Mouse (Mus musculus) small intestine, adult 2 months (tissue): Measurements from ENCODE around the gene Slc38a6. TPM values are rescaled to one million over a fixed set of nuclear protein-coding genes. Genes with fewer than 3 reads are reported as not detected.

Experiments
- H3K27ac ChIP-seq: fragments of 200-500 bp; 2 replicates; pipeline ENCODE4 v1.5.1; 2012; ENCODE audit warnings: low read depth, low read length, control low read depth, inconsistent platforms; ENCODE audit not compliant: insufficient read depth
- H3K27me3 ChIP-seq: fragments of 200-500 bp; 2 replicates; pipeline ENCODE4 v1.6.1; 2012; ENCODE audit warnings: mild to moderate bottlenecking, moderate library complexity, low read length, inconsistent platforms; ENCODE audit not compliant: control insufficient read depth, insufficient read depth
- H3K36me3 ChIP-seq: fragments of 200-500 bp; 2 replicates; pipeline ENCODE4 v1.6.1; 2012; ENCODE audit warnings: mild to moderate bottlenecking, low read length, control low read depth, inconsistent platforms; ENCODE audit not compliant: control insufficient read depth, insufficient read depth
- H3K4me1 ChIP-seq: fragments of 200-500 bp; 2 replicates; pipeline ENCODE4 v1.6.1; 2012; ENCODE audit warnings: low read length, inconsistent platforms, mixed read lengths; ENCODE audit not compliant: control insufficient read depth, insufficient read depth, insufficient read length
- H3K4me3 ChIP-seq: fragments of 200-500 bp; 2 replicates; pipeline ENCODE4 v1.5.1; 2012; ENCODE audit warnings: low read depth, mild to moderate bottlenecking, control low read depth, inconsistent platforms, low read length, moderate library complexity
- CTCF ChIP-seq: fragments of 200-500 bp; IDR thresholded peaks from 2 replicates; pipeline ENCODE4 v1.5.1; 2012; ENCODE audit warnings: low read depth, mild to moderate bottlenecking, control low read depth, inconsistent platforms, low read length, moderate library complexity, mixed read lengths; ENCODE audit not compliant: insufficient replicate concordance, insufficient read length; ENCODE audit errors: extremely low read depth
- POLR2A ChIP-seq: fragments of 200-500 bp; IDR thresholded peaks from 2 replicates; pipeline ENCODE4 v1.6.1; 2012; ENCODE audit warnings: low read depth, mild to moderate bottlenecking, control low read depth, inconsistent platforms, low read length, moderate library complexity
- WGBS: fragments of 180-500 bp; shearing (Covaris S2); methylation state at CpG from one replicate; pipeline ENCODE4 v1.1.7; 2018; 5-methylcytosine and 5-hydroxymethylcytosine counted together
- polyA plus RNA-seq: library from polyadenylated mRNA; depleted of rRNA; stranded (reverse); fragments of >200 nt; gene quantifications from 2 replicates; pipeline ENCODE4 v1.2.3, GENCODE M21; 2012

Gene Slc38a6
- polyA plus RNA-seq, 1 experiment = 13.6 TPM

DNA sequence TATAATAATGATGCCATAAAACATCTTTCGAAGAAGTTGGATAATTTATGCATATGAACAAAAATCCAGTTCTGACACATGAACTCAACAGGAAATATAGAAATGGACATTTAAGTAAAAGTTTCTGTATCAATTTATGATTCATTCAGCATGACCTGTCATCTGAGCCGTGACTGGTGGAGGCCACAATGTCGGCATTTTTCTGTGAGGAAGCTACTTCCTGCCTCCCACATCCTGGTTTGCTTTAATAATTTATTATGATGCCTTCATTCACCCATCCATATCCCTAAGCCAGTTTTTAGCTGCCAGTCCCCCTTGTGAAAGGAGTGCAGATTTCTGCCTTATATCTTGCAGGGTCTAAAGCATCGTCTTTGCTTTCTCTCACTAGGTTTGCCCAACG, 91.4 kb downstream of the Slc38a6 start:
- no peak for TF ChIP-seq CTCF
- no peak for TF ChIP-seq POLR2A
- no peaks in the 10 kb centered on the region for H3K4me1 ChIP-seq
- no peak overlapping the region for H3K27ac ChIP-seq
- WGBS = 77% methylated on average over 5 of the region's 5 CpGs
- H3K27me3 ChIP-seq = no peaks in the 10 kb centered on the region; the same call in 1 of the 2 replicates
- H3K36me3 ChIP-seq = no peaks in the 10 kb centered on the region
- H3K4me3 ChIP-seq = no peak overlapping the region

DNA sequence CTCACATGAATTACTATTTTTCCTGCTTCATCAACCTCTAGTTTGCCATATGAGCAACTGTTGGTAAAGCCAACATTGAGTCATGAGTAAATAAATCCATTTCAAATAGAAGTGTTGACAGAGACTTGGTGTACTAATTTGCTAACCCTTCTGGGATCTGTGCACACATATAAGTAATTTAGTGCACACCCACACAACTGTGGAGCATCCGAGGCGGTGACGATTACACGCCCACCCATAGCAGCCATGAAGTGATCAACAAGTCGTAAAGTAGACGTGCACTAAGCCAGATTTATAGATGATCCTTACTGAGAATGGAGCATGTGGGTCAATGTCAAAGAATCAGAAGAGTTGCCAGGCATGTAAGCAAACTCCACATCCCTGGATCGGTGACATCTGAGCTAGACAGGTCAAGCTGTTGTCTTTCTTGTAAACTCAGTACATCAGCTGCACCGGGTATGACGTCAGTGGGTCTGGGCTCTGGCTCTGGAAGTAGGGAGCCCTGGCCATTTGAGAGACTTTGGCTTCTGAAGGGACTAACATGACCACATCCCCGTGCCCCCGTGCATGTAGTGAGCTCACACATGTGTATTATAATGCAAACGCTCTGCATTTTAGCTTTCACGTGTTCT, 92.3 kb downstream of the Slc38a6 start:
- Histone ChIP-seq H3K36me3 (no peaks in the 10 kb centered on the region), H3K4me3 (no peak overlapping the region), H3K27ac (no peak overlapping the region), H3K4me1 (no peaks in the 10 kb centered on the region), H3K27me3 (no peaks in the 10 kb centered on the region; the same call in 1 of the 2 replicates)
- TF ChIP-seq CTCF (no peak), POLR2A (no peak)
- WGBS = 77% methylated on average over 13 of the region's 13 CpGs

DNA sequence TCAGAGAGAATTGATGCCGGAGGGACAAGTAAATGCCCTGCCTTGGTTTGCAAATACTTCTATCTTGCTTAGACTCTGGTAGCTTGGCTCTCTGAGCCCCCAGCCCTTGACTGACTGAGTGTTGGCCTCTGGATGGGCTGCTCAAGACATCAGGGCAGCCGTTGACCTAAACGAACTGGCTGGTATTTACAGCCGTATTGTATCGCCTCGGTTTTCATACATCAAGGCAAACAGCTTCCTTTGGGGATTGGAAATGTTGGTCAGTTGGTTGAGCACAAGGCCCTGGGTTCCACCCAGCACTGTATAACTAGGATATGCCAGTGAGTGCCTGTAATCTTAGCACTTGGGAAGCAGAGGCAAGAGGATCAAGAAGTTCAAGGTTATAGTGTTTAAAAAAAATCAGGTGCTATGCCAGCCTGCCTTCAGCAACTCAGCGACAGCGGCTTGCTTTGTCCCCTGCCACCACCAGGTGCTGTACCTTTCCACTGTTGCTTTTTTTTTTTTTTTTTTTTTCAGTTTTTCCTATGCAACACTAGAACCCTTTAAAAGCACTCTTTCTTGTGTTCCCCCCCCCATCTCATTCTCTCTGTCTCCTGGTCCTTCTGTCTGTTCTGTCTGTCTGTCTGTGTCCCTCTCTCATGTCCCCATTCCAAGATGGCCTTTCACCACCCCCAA, 94.2 kb downstream of the Slc38a6 start:
- Histone ChIP-seq H3K4me3 (no peak overlapping the region), H3K36me3 (no peaks in the 10 kb centered on the region), H3K27me3 (no peaks in the 10 kb centered on the region; the same call in 1 of the 2 replicates), H3K27ac (no peak overlapping the region), H3K4me1 (no peaks in the 10 kb centered on the region)
- WGBS = 72% methylated on average over 8 of the region's 8 CpGs
- TF ChIP-seq POLR2A = no peak
- no peak for TF ChIP-seq CTCF

DNA sequence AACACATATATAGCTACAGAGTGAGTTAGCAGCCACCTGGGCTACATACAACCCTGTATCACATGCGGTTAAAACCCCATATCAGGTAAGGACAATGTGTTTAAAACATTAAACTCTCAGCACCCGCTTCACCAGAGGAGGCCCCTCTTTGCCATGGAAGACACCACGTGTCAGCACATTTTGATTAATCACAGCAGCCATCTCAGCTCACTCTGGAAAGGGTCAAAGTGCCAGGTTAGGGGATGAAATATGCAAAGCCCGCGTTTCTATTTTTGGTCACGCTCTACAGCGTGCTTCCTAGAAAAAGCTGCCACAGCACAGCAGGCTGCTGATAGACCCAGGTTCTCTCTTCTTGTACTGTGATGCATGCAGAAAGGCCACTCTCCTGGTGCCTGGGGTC, 94.9 kb downstream of the Slc38a6 start:
- WGBS = 61% methylated on average over 7 of the region's 7 CpGs
- H3K36me3 ChIP-seq = no peaks in the 10 kb centered on the region
- H3K4me3 ChIP-seq = no peak overlapping the region
- H3K27me3 ChIP-seq = no peaks in the 10 kb centered on the region
- TF ChIP-seq CTCF (no peak), POLR2A (no peak)
- no peak overlapping the region for H3K27ac ChIP-seq
- no peaks in the 10 kb centered on the region for H3K4me1 ChIP-seq

DNA sequence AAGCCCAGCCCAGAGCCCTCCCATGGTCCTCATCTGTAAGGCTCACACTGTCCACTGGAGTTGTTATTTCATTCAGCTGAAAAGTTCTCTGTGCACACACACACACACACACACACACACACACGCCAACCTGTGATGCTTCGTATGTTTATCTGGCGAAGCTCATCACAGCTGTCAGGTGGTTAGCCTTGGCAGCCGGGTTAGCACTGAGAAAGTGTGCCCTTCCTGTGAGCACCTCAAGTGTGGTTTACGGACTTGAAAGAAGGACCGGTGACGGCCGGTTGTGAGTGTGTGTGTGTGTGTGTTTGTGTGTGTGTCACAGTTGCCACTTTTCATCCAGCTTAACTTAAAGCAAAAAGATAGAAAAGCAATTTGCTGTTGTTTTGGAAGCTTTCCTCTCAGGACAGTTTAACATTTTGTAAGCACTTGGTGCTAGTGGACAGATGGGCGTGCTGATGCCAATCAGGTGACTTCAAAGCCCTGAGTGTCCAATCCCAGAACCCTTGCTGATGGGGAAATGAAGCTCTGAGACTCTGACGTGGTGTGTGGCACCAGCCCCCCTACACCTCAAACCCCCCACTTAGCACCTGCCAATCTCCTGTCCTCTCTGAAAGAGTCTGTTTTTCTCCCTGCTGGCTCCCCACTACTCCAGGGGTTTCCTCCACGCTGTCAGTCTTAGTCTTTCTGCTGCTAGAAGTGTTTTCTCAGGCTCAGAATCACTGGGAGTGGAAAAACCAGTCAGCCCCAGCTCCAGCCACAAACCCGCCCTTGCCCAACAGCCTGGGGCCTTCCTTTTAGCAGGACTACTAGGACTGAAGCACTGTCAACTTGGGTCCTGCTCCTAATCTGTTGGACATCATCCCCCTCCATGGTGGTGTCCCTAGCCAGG, 96.0 kb downstream of the Slc38a6 start:
- no peaks in the 10 kb centered on the region for H3K36me3 ChIP-seq
- H3K27me3 ChIP-seq = no peaks in the 10 kb centered on the region
- H3K4me1 ChIP-seq = no peaks in the 10 kb centered on the region
- 74% methylated on average over 12 of the region's 12 CpGs for WGBS
- H3K4me3 ChIP-seq = no peak overlapping the region
- H3K27ac ChIP-seq = no peak overlapping the region
- no peak for TF ChIP-seq POLR2A
- TF ChIP-seq CTCF = no peak

DNA sequence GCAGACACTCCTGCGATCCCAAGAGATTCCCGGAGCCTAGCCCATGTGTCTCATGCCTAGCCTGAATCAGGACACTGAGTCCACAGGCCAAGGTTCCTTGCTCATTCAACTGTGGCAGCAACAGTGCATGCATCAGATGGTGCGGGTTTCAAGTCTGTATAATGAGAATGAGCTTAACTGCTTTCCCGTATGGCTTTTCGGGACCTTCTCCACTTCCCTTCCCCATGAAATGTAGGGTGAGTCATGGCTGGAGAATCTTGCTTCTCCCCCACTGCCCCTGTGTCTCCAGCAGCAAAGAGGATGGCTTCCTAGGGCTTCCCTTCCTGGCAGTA, 96.6 kb downstream of the Slc38a6 start:
- Histone ChIP-seq H3K4me3 (no peak overlapping the region), H3K27ac (no peak overlapping the region), H3K27me3 (no peaks in the 10 kb centered on the region), H3K4me1 (no peaks in the 10 kb centered on the region), H3K36me3 (no peaks in the 10 kb centered on the region)
- WGBS = 71% methylated on average over 5 of the region's 5 CpGs
- no peak for TF ChIP-seq CTCF
- TF ChIP-seq POLR2A = no peak

DNA sequence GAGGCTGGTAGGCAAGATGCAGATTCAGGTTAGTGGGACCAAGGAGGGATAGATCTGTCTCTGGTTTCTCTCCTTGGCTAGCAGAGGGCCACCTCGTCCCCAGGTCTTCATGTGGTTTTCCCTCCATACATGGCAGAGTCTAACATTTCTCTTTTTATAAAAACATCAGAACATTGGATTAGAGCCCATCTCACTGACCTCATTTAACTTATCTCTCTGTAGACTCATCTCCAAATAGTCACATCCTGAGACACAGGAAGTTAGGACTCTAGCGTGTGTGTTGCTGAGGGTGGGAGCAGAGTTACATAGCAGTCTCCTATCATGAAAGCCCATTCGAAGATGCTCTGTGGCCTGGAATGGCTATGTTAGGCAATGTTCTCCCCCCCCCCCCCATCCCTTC, 97.3 kb downstream of the Slc38a6 start:
- H3K27me3 ChIP-seq = no peaks in the 10 kb centered on the region
- no peaks in the 10 kb centered on the region for H3K36me3 ChIP-seq
- no peak overlapping the region for H3K27ac ChIP-seq
- TF ChIP-seq CTCF (no peak), POLR2A (no peak)
- WGBS = 66% methylated on average over 3 of the region's 3 CpGs
- no peak overlapping the region for H3K4me3 ChIP-seq
- no peaks in the 10 kb centered on the region for H3K4me1 ChIP-seq
